Mouse (Mus musculus) thymus, adult 2 months (tissue): ENCODE measurements around the gene Rps9. TPM values are rescaled to one million over a fixed set of nuclear protein-coding genes. Genes with fewer than 3 reads are reported as not detected.

ENCODE experiments used
- DNase-seq: peaks from one replicate; pipeline ENCODE4 v3.0.0; 2021
- H3K27ac ChIP-seq: fragments of 200-500 bp; 2 replicates; pipeline ENCODE4 v1.5.1; 2012; ENCODE audit warnings: low read length, control low read depth; ENCODE audit not compliant: control insufficient read depth, insufficient read depth
- H3K27me3 ChIP-seq: fragments of 200-500 bp; 2 replicates; pipeline ENCODE4 v1.6.1; 2012; ENCODE audit warnings: mild to moderate bottlenecking, low read length, moderate library complexity, mixed read lengths; ENCODE audit not compliant: control insufficient read depth, insufficient read depth
- H3K36me3 ChIP-seq: fragments of 200-500 bp; 2 replicates; pipeline ENCODE4 v1.6.1; 2012; ENCODE audit warnings: mild to moderate bottlenecking, low read length, moderate library complexity; ENCODE audit not compliant: control insufficient read depth, insufficient read depth
- H3K4me1 ChIP-seq: fragments of 200-500 bp; replicated peaks from 2 replicates; pipeline ENCODE4 v1.6.1; 2012; ENCODE audit warnings: low read length; ENCODE audit not compliant: control insufficient read depth, insufficient read depth
- H3K4me3 ChIP-seq: fragments of 200-500 bp; 2 replicates; pipeline ENCODE4 v1.5.1; 2012; ENCODE audit warnings: mild to moderate bottlenecking, low read length, control low read depth, moderate library complexity; ENCODE audit not compliant: control insufficient read depth, insufficient read depth
- CTCF ChIP-seq: fragments of 200-500 bp; IDR thresholded peaks from 2 replicates; pipeline ENCODE4 v1.5.1; 2012; ENCODE audit warnings: mild to moderate bottlenecking, control low read depth, low read length, moderate library complexity, borderline replicate concordance; ENCODE audit not compliant: control insufficient read depth, poor library complexity, insufficient read depth; ENCODE audit errors: extremely low read depth
- POLR2A ChIP-seq: fragments of 200-500 bp; IDR thresholded peaks from 2 replicates; pipeline ENCODE4 v1.6.1; 2012; ENCODE audit warnings: mild to moderate bottlenecking, low read length, control low read depth, moderate library complexity; ENCODE audit not compliant: control insufficient read depth, poor library complexity, insufficient read depth; ENCODE audit errors: extremely low read depth
- WGBS: fragments of 180-500 bp; shearing (Covaris S2); methylation state at CpG from one replicate; pipeline ENCODE4 v1.1.7; 2018; 5-methylcytosine and 5-hydroxymethylcytosine counted together
- polyA plus RNA-seq: library from polyadenylated mRNA; depleted of rRNA; stranded (reverse); fragments of >200 nt; gene quantifications from 2 replicates; pipeline ENCODE4 v1.2.3, GENCODE M21; 2012

Gene Rps9
- polyA plus RNA-seq, 1 experiment: 2,860 TPM

DNA sequence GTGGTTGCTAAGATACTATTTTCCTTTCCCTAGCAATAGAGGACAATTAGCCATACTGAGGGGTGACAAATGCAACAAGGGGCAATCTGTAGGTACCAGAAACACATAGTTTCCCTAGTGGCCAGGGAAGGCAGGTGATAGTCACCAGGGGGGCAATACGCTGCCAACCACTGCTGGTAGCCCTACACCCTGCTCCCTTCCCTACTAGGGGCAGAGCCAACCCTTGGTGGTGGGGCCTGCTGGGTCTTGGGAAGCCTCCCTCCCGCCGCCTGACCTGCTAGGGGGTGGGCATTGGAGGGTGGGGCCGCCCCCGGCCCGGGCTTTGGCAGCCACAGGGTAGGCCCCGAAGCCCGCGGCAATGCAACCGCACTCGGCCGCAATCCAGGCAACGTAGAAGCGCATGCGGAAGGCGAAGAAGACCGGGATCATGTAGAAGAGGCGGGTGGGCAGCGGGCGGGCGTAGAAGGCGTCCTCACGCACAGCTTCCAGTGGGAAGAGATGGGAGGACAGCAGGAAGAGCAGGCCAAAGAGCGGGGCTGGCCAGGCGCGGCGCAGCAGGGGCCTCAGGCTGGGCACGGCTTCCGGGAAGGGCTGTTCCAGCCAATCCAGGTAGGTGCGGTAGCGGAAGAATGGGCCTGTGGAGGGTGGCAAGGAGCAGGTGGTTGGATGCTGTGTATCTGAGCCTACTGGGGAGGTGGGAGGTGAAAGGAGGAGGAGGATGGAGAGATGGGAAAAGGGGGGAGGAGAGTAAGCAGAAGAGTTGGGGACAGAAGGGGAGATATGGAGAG lies 18.2 kb upstream of the Rps9 start:
- Histone ChIP-seq H3K27me3 (no peaks in the 10 kb centered on the region), H3K27ac (no peak overlapping the region), H3K36me3 (no peaks in the 10 kb centered on the region), H3K4me1 (no peaks in the 10 kb centered on the region), H3K4me3 (no peak overlapping the region)
- WGBS: 97% methylated on average over 31 of the region's 31 CpGs
- no peak for TF ChIP-seq POLR2A
- TF ChIP-seq CTCF: no peak
- no peak for DNase-seq

DNA sequence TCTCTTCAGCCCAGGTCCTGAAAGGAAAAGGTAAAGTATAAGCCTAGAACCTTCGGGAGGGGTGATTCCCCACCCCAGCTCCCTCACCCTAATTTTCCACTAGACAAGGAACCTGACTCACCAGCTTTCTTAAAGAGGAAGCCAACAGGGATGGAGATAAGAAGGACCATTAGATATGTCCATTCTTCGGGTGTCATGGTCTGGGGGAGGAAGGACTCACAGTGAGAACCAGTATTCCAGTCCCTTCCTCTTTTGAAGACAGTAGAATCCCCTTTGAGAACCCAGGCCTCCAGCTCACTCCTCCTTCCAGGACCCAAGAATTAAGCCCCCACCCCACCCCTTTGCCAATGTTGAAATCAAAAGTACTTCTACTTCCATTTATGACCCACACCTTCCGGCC lies 11.9 kb upstream of the Rps9 start:
- Histone ChIP-seq H3K27ac (no peak overlapping the region; the same call in 1 of the 2 replicates), H3K4me1 (peaks cover 16% of the 10 kb centered on the region), H3K36me3 (no peaks in the 10 kb centered on the region), H3K4me3 (peak overlapping the region; percentile 69), H3K27me3 (no peaks in the 10 kb centered on the region)
- TF ChIP-seq CTCF (no peak), POLR2A (no peak)
- DNase-seq: no peak
- WGBS: 15% methylated on average over 3 of the region's 3 CpGs

DNA sequence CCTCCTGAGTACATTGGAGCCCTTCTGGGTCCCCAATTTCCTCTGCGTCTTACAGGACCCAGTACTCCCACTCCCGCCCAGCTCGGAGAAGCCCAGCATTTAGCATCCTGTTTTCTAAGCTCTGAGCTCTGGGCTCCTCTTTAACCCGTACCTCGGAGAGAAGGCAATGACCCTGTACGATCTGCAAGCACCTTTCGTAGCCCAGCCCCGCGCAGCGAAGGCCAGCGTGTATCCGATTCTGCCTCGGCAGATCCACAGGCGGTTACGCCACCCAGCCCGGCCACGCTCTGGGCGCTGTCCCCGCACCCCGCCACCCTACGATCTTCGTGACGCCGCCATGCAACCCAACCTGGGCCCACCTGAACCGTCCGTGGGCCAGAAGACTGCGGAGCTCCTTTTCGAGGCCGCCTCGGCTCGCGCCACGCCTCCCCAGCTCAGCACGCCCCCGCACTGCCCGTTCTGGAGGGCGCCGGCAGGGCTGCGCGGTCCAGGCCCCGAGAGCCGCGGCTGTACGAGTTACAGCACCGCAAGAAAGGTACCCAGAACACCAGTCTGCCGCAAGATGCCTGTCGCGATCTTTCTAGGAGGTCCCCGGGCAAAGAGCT lies 11.3 kb upstream of the Rps9 start, which contains the start of gene Tsen34:
TSS of gene Tsen34 (plus strand) at position 482 of the 605 bp plus-strand sequence.
- H3K27ac ChIP-seq: peak within 1 kb of the TSS; percentile 77
- no peaks in the 10 kb centered on the region for H3K27me3 ChIP-seq
- no peak for TF ChIP-seq CTCF
- TF ChIP-seq POLR2A: no peak; the same call in 1 of the 2 replicates
- peaks cover 16% of the 10 kb centered on the region for H3K4me1 ChIP-seq
- no peak for DNase-seq
- H3K4me3 ChIP-seq: peak within 1 kb of the TSS; percentile 69
- WGBS: under 1% methylated on average over 49 of the region's 49 CpGs
- H3K36me3 ChIP-seq: no peaks in the 10 kb centered on the region

- Histone ChIP-seq H3K36me3 (no peaks in the 10 kb centered on the region), H3K27ac (peak within 1 kb of the TSS; percentile 77), H3K4me3 (peak within 1 kb of the TSS; percentile 69), H3K4me1 (peaks cover 16% of the 10 kb centered on the region), H3K27me3 (no peaks in the 10 kb centered on the region)
- TF ChIP-seq CTCF (0 out of 2 replicates have a peak, but pooled peaks have one; percentile 21), POLR2A (peak; percentile 50; the same call in 1 of the 2 replicates)
- peak; percentile 99 for DNase-seq
- WGBS: under 1% methylated on average over 55 of the region's 55 CpGs
Measured at GRCm38 (mm10) chr7:3692987-3693808, 10.6 kb upstream of the Rps9 start, which contains the start of gene Mboat7. Mboat7 (minus strand) TSS chr7:3693523.

DNA sequence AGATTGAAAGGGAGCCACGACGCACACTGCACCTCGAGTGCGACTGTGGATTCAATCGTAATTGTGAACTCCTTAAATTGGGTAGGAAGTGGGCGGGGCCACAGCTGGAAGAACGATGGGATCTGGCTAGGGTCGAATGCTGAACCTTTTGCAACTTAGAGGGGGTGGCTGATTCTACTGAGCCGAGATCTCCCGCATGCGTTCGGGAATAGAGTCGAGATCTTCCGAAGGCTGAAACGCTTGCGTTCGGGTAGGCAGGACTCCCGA lies 10.1 kb upstream of the Rps9 start:
- peak overlapping the region; percentile 77 for H3K27ac ChIP-seq
- TF ChIP-seq POLR2A: no peak
- no peak for TF ChIP-seq CTCF
- H3K36me3 ChIP-seq: no peaks in the 10 kb centered on the region
- peak overlapping the region; percentile 69 for H3K4me3 ChIP-seq
- no peak for DNase-seq
- WGBS: 0% methylated on average over 18 of the region's 18 CpGs
- H3K27me3 ChIP-seq: no peaks in the 10 kb centered on the region
- peaks cover 16% of the 10 kb centered on the region for H3K4me1 ChIP-seq
